Mouse (Mus musculus): ENCODE results near the gene Wwp2. TPM values are rescaled to one million over a fixed set of nuclear protein-coding genes. Genes with fewer than 3 reads are reported as not detected.

Gene Wwp2
- 100 to 1,000 TPM; 130 to 144 TPM for total RNA-seq (2023)

GRCm38 (mm10) chr8:107435962-107436831, at the start of gene Wwp2:
Gene Wwp2, plus strand, starts transcription at chr8:107436365.

GRCm38 (mm10) chr8:107403038-107403781, 33.0 kb upstream of the Wwp2 start, which contains the start of gene Nqo1:
Gene Nqo1, minus strand, starts transcription at chr8:107403206.

DNA sequence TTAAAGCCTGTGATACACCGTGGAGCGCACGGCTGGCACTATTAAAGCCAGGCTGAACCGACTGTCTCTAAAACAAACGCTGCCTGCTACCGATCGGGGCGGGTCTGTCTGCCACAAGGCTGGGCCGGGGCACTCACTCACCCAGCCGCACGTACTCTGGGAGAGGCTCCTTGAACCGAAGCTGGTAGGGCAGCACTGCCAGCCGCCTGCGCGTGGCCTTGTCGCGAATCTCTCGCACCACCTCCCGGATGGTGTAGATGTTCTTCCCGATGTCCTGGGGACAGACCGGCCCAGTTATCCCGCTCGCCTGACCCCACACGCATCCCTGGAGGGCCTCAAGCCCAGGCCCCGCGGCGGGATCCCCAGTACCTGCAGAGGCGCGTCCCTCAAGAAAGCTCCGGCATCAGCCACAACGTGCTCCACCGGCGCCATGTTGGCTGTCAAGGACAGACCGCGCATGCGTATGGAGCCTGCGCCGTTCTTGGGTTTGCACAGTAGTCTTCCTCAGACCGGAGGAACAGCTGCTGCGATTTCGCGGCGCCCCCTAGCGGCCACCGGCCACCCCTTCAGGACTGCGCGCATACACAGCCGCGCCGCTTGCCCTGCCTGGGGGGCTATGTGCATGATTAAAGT, 11.5 kb upstream of the Wwp2 start, which contains the start of gene Nob1:
TSS of gene Nob1 (minus strand) at position 455 of the 633 bp plus-strand sequence.

DNA sequence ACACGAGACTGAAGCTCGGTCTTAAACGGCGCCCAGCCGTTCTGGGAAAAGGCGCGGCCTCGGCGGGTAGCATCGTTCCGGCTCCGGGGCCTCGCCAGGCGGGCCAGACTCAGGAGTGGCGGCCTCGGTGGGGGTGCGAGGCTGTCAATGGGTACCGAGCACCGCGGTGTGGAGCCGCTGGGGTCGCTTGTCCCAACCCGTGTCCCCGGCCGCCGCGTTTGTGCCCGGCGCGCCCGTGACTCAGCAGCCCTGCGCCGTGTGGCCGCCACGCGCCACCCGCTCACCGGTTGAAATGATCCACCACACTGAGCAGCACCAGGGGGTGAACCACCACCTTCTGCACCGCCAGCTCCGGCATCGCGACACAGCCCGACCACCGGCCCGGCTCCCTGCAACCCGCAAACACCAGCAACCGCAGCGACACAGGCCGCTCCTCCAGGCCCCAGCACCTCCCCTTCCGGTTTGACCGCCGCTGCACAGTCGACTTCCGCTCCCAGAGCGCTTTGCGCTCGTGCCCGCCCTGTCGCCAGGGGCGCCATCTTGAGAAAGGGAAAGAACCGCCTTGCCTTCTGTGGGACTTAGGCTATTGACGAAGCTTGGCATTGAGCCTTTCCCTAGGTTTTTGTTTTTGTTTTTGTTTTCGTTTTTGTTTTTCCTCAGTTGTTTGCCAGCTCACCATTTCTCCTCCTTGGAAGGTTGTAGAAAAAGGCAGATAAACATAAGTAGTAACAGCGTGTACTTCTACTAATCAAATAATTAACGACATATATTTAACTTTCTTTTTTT, 152.0 kb downstream of the Wwp2 start, which contains the start of gene Psmd7:
TSS of gene Psmd7 (minus strand) at position 470 of the 786 bp plus-strand sequence.

Other genes with a start within 250 kb of the Wwp2 start
- gene Nfat5, start 142.9 kb upstream of the Wwp2 start, total RNA-seq (2023) = 100 to 1,000 TPM; 120 to 130 TPM
- gene Nqo1, start 33.2 kb upstream of the Wwp2 start, total RNA-seq (2023) = not detected
- gene Nob1, start 11.3 kb upstream of the Wwp2 start, total RNA-seq (2023) = 10 to 100 TPM; 46.5 to 55.7 TPM
- 10 to 100 TPM; 46.5 to 47.0 TPM for gene Psmd7, start 152.1 kb downstream of the Wwp2 start, total RNA-seq (2023)

Data from B cell, adult 67 days (primary cell).